Mouse (Mus musculus): ENCODE measurements at regions not wholly inside any gene's neighbourhood (a gene's known extent, or its start where the extent isn't known, plus 50 kb on each side); places are given as distances from the start of the nearest gene placed in this dataset.

DNA sequence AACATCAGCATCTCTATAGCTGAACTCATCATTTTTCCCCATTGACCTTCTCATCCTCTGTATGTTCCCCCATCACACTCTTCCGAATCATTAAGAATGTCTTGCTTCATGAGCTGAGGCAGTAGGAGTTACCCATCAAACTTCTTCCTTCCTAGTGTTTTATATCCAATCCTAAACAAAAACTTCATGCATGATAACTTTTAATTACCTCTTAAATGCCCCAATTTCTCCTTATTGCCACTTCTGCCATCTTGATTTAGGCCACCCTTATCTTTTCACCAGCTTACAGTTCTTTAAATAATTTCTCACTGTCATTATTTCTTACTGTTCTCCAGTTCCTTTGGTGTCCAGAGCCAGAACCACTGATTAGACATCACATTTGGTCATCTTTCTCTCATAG lies 277.9 kb upstream of the Fbxo33 start:
- H3K4me3 ChIP-seq (replicated peaks; ENCODE audit: low read depth, low read length), result no peak overlapping the region
- H3K36me3 ChIP-seq (ENCODE audit: control insufficient read depth, insufficient read depth, low read length), result no peaks in the 10 kb centered on the region
- H3K27ac ChIP-seq (replicated peaks; ENCODE audit: low read depth, low read length), result no peak overlapping the region
- H3K4me2 ChIP-seq (ENCODE audit: low read length), result no peak overlapping the region
- H3K9me3 ChIP-seq (ENCODE audit: control insufficient read depth, low read length), result no peaks in the 10 kb centered on the region
- no peak overlapping the region for H3K9ac ChIP-seq (replicated peaks; ENCODE audit: low read length)
- ATAC-seq (ENCODE audit: low FRiP score, low TSS enrichment) (no peak), DNase-seq (no peak)
- WGBS, result 94% methylated on average over 1 of the region's 1 CpGs
- H3K27me3 ChIP-seq (ENCODE audit: control insufficient read depth, insufficient read depth, low read length), result no peaks in the 10 kb centered on the region
- no peaks in the 10 kb centered on the region for H3K4me1 ChIP-seq (ENCODE audit: control insufficient read depth, insufficient read depth, low read length)

DNA sequence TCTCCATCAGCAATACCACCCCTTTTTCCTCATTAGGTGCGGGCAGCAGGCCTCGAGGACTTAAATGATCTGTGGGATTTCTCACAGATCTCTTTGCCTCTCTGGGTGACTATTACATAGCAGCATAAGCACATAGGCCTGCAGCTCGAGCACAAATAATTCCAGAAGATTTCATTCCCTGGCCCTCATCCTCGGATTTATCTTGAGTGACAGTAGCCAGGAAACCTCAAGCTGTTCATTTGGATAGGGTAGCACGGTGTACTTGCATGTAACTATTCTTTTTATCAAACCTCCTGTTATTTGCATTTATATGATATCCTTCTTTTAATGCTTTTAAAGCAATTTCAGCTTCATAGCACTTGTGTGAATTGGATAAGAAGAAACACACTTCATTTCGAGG lies 268.5 kb upstream of the Fbxo33 start:
- no peak for ATAC-seq (ENCODE audit: low FRiP score, low TSS enrichment)
- 77% methylated on average over 6 of the region's 6 CpGs for WGBS

DNA sequence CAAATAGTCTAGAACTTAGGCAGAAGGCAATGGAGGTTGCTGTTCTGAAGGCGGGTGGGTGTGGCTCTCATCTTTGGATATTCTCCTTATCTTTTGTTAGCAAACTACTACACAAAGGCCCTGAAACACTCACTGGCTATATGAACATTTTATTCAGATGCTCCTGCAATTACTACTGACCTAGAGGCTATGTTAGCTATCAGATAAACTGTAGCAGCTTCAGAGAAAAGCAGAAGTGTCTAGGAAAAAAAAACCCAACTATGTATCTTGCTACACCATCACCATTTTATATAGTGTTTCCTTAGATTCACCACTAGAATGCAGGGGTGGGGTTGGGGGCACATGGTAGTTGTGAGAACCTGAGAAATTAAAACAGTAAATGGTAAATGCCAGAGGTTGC lies 268.0 kb upstream of the Fbxo33 start:
- no peak overlapping the region for H3K4me3 ChIP-seq (replicated peaks; ENCODE audit: low read depth, low read length)
- 0 out of 2 replicates have a peak, but pooled peaks cover 3% of the 10 kb centered on the region for H3K4me1 ChIP-seq (ENCODE audit: control insufficient read depth, insufficient read depth, low read length)
- H3K9ac ChIP-seq (replicated peaks; ENCODE audit: low read length), result no peak overlapping the region
- no peaks in the 10 kb centered on the region for H3K36me3 ChIP-seq (ENCODE audit: control insufficient read depth, insufficient read depth, low read length)
- no peaks in the 10 kb centered on the region for H3K27me3 ChIP-seq (ENCODE audit: control insufficient read depth, insufficient read depth, low read length)
- H3K27ac ChIP-seq (replicated peaks; ENCODE audit: low read depth, low read length), result no peak overlapping the region
- 92% methylated on average over 1 of the region's 1 CpGs for WGBS
- no peaks in the 10 kb centered on the region for H3K9me3 ChIP-seq (ENCODE audit: control insufficient read depth, low read length)
- ATAC-seq (ENCODE audit: low FRiP score, low TSS enrichment) (no peak), DNase-seq (no peak)
- H3K4me2 ChIP-seq (ENCODE audit: low read length), result no peak overlapping the region

More for the DNA sequence above, 268.5 kb upstream of the Fbxo33 start:
- no peak overlapping the region for H3K9ac ChIP-seq (replicated peaks; ENCODE audit: low read length)
- H3K27me3 ChIP-seq (ENCODE audit: control insufficient read depth, insufficient read depth, low read length), result no peaks in the 10 kb centered on the region
- peak; percentile 5 for DNase-seq
- 0 out of 2 replicates have a peak, but pooled peaks cover 3% of the 10 kb centered on the region for H3K4me1 ChIP-seq (ENCODE audit: control insufficient read depth, insufficient read depth, low read length)
- no peak overlapping the region for H3K27ac ChIP-seq (replicated peaks; ENCODE audit: low read depth, low read length)
- no peaks in the 10 kb centered on the region for H3K36me3 ChIP-seq (ENCODE audit: control insufficient read depth, insufficient read depth, low read length)
- H3K9me3 ChIP-seq (ENCODE audit: control insufficient read depth, low read length), result no peaks in the 10 kb centered on the region
- no peak overlapping the region for H3K4me2 ChIP-seq (ENCODE audit: low read length)
- H3K4me3 ChIP-seq (replicated peaks; ENCODE audit: low read depth, low read length), result no peak overlapping the region

DNA sequence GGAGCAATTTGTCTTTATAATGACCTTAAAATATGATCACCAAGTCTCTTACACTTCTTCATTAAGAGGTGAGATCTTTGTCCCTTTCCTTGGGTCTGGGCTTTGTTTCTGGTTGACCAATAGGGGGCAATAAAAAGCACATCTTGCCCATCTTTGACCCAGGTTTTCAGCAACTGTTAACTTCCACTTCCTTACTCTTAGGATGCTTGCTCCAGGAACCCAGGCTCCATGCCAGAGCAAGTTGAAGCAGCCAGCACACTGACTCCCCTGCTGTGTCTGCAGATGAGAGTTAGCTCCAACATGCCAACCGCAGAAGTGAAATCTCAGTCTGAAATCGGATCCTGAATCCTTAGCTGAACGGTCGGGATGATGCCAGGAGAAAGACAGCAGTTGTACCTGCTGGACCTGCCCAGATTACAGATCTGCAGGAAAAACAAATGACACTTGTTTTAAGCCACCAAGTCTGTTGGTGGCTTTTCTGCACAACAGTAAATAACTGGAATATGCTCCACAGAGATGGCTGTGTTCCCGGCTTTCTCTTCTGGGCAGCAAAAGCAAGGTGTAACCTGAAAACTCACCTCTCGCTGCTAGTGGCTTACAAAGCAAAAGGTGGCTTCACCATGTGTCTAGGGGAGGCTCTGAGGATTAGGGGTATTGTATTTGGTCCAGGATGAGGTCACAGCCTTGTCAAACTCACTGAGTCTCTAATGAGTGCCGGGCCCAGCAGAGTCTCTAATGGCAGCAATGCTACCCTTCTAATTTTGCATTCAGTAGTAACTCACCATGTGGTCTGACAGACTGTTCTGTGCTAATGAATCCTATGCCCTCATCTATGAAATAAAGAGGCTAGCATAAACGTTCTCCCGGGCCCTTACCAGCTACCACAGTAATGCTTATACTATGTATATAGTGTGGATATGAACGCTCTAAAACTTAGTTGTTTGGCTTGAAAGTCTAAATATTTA lies 241.8 kb upstream of the Fbxo33 start:
- no peak overlapping the region for H3K9ac ChIP-seq (replicated peaks; ENCODE audit: low read length)
- H3K27me3 ChIP-seq (ENCODE audit: control insufficient read depth, insufficient read depth, low read length), result no peaks in the 10 kb centered on the region
- H3K4me2 ChIP-seq (ENCODE audit: low read length), result no peak overlapping the region
- 82% methylated on average over 10 of the region's 10 CpGs for WGBS
- no peaks in the 10 kb centered on the region for H3K36me3 ChIP-seq (ENCODE audit: control insufficient read depth, insufficient read depth, low read length)
- DNase-seq, result peak; percentile 15
- no peak overlapping the region for H3K4me3 ChIP-seq (replicated peaks; ENCODE audit: low read depth, low read length)
- H3K4me1 ChIP-seq (ENCODE audit: control insufficient read depth, insufficient read depth, low read length), result no peaks in the 10 kb centered on the region
- ATAC-seq (ENCODE audit: low FRiP score, low TSS enrichment), result no peak
- H3K9me3 ChIP-seq (ENCODE audit: control insufficient read depth, low read length), result no peaks in the 10 kb centered on the region
- H3K27ac ChIP-seq (replicated peaks; ENCODE audit: low read depth, low read length), result no peak overlapping the region

DNA sequence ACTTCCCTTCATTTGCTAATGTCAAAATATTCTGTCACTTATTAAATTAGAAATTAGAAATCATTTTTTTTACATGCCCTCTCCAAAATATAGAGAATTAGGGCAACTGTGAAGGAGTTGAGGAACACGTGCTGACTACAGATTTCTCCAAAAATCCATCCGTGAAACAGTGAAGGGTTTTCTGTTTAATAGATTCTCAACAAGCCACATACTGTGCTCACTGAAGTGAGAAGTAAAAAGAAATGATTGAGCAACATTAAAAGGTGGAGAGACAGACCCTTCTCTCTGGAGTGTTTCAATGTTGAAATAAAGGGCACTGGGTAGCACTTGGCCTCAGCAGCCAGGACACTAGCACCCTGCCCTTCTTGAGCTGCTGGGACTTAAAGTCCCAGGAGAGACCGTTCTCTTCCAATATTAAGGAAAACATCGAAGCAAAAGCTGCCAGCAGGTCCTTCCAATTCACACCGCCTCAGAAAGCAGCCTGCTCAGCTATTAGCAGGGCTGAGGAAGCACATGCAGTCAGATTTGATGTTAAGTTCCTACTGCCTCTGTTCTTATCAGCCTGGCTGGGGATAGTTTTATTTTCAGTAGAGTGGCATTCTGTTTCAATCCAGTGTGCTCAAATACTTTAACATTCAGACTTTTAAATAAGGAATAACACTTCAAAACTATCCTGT lies 236.8 kb upstream of the Fbxo33 start:
- H3K36me3 ChIP-seq (ENCODE audit: control insufficient read depth, insufficient read depth, low read length), result no peaks in the 10 kb centered on the region
- DNase-seq, result peak; percentile 23
- H3K9ac ChIP-seq (replicated peaks; ENCODE audit: low read length), result no peak overlapping the region
- no peaks in the 10 kb centered on the region for H3K27me3 ChIP-seq (ENCODE audit: control insufficient read depth, insufficient read depth, low read length)
- no peak for ATAC-seq (ENCODE audit: low FRiP score, low TSS enrichment)
- H3K4me1 ChIP-seq (ENCODE audit: control insufficient read depth, insufficient read depth, low read length), result no peaks in the 10 kb centered on the region
- no peaks in the 10 kb centered on the region for H3K9me3 ChIP-seq (ENCODE audit: control insufficient read depth, low read length)
- WGBS, result 54% methylated on average over 5 of the region's 5 CpGs
- H3K27ac ChIP-seq (replicated peaks; ENCODE audit: low read depth, low read length), result no peak overlapping the region
- H3K4me3 ChIP-seq (replicated peaks; ENCODE audit: low read depth, low read length), result no peak overlapping the region
- H3K4me2 ChIP-seq (ENCODE audit: low read length), result no peak overlapping the region

DNA sequence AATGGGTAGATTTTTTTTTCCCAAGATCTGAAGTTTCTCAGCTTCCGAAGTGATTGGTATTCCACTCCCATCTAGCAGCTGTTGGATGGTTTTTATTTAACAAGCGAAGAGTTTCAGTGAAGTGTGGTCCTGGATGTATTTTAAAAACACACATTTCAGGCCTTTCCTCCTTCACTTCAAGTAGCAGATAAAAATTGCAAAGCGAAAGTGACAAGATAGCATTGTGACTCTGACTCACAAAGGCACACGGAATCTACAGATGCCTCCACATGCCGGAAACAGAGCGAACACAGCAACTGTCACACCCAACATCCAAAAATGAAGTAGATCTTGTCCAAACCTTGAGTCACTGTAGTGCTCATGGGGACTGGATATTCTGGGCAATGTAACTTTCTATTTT lies 195.5 kb upstream of the Fbxo33 start:
- WGBS, result 92% methylated on average over 6 of the region's 6 CpGs
- Histone ChIP-seq H3K9me3 (ENCODE audit: control insufficient read depth, low read length) (no peaks in the 10 kb centered on the region), H3K4me2 (ENCODE audit: low read length) (no peak overlapping the region), H3K36me3 (ENCODE audit: control insufficient read depth, insufficient read depth, low read length) (no peaks in the 10 kb centered on the region), H3K27me3 (ENCODE audit: control insufficient read depth, insufficient read depth, low read length) (no peaks in the 10 kb centered on the region), H3K4me3 (replicated peaks; ENCODE audit: low read depth, low read length) (no peak overlapping the region), H3K4me1 (ENCODE audit: control insufficient read depth, insufficient read depth, low read length) (no peaks in the 10 kb centered on the region), H3K27ac (replicated peaks; ENCODE audit: low read depth, low read length) (no peak overlapping the region), H3K9ac (replicated peaks; ENCODE audit: low read length) (no peak overlapping the region)
- no peak for ATAC-seq (ENCODE audit: low FRiP score, low TSS enrichment)
- no peak for DNase-seq

DNA sequence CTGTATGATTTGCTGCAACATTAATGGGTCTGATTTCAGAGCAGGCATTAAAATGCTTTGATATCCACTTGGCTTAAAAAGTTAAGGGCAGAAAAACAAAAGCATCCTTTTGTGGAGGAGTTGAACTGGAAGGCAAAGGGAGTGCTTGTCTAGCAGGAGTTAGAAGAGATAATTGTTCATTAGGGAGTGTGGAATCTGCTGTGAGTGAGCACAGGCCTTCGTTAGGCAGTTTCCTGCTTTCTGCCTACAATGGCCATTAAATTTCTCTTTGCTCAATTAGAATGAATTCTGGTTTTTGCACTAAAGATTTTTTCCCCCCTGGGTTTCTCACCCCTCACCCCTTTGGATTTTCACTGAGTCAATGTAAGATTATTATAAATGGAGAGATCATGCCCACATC lies 192.0 kb upstream of the Fbxo33 start:
- H3K27ac ChIP-seq (replicated peaks; ENCODE audit: low read depth, low read length), result no peak overlapping the region
- H3K4me3 ChIP-seq (replicated peaks; ENCODE audit: low read depth, low read length), result no peak overlapping the region
- H3K36me3 ChIP-seq (ENCODE audit: control insufficient read depth, insufficient read depth, low read length), result no peaks in the 10 kb centered on the region
- no peaks in the 10 kb centered on the region for H3K9me3 ChIP-seq (ENCODE audit: control insufficient read depth, low read length)
- no peak for DNase-seq
- 72% methylated on average over 1 of the region's 1 CpGs for WGBS
- no peaks in the 10 kb centered on the region for H3K27me3 ChIP-seq (ENCODE audit: control insufficient read depth, insufficient read depth, low read length)
- H3K4me1 ChIP-seq (ENCODE audit: control insufficient read depth, insufficient read depth, low read length), result no peaks in the 10 kb centered on the region
- H3K9ac ChIP-seq (replicated peaks; ENCODE audit: low read length), result no peak overlapping the region
- no peak for ATAC-seq (ENCODE audit: low FRiP score, low TSS enrichment)
- no peak overlapping the region for H3K4me2 ChIP-seq (ENCODE audit: low read length)

DNA sequence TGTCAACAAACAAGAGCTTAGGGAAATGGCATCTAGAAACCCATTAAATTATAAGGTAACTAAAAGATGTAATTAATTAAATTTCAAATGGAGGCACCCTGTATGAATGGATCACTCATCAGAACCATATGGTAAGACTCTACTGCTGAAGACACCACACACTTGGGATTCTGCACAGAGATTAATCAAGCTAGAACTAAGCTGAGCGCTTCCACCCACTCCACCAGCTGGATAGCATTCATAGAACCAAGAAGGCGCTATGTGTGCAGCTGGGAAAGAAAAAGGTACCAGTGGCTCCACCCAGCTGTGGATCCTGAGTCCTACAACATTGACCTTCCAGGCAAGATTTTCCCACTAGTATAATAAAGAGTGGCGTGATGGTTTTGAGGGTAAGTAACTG lies 171.6 kb upstream of the Fbxo33 start:
- Histone ChIP-seq H3K4me1 (ENCODE audit: control insufficient read depth, insufficient read depth, low read length) (no peaks in the 10 kb centered on the region), H3K9ac (replicated peaks; ENCODE audit: low read length) (no peak overlapping the region), H3K4me3 (replicated peaks; ENCODE audit: low read depth, low read length) (no peak overlapping the region), H3K9me3 (ENCODE audit: control insufficient read depth, low read length) (no peaks in the 10 kb centered on the region), H3K27ac (replicated peaks; ENCODE audit: low read depth, low read length) (no peak overlapping the region), H3K27me3 (ENCODE audit: control insufficient read depth, insufficient read depth, low read length) (no peaks in the 10 kb centered on the region), H3K4me2 (ENCODE audit: low read length) (no peak overlapping the region), H3K36me3 (ENCODE audit: control insufficient read depth, insufficient read depth, low read length) (no peaks in the 10 kb centered on the region)
- DNase-seq, result no peak
- WGBS, result 98% methylated on average over 3 of the region's 3 CpGs
- ATAC-seq (ENCODE audit: low FRiP score, low TSS enrichment), result no peak
